Mouse (Mus musculus) ES-E14 (cell line): ENCODE measurements around the gene Sumf1. TPM values are rescaled to one million over a fixed set of nuclear protein-coding genes. Genes with fewer than 3 reads are reported as not detected.

Experiments
- DNase-seq: peaks from one replicate; pipeline ENCODE4 v3.0.0-alpha.2; 2013; ENCODE audit warnings: low read depth, low spot score
- H3K27ac ChIP-seq: 2 replicates; pipeline ENCODE4 v1.5.1; 2012; ENCODE audit warnings: low read depth, mild to moderate bottlenecking, low read length, moderate library complexity, mixed read lengths; ENCODE audit not compliant: poor library complexity, insufficient read depth, severe bottlenecking
- H3K36me3 ChIP-seq: 2 replicates; pipeline ENCODE4 v1.6.1; 2012; ENCODE audit warnings: mild to moderate bottlenecking, low read length, moderate library complexity, mixed read lengths; ENCODE audit not compliant: control insufficient read depth, poor library complexity, insufficient read depth, severe bottlenecking
- H3K4me1 ChIP-seq, 2 experiments: fragments of 150-350 bp in 1 of 2; sonication (generic) in 1 of 2; 2 replicates each; pipeline ENCODE4 v1.6.1; 2012; ENCODE audit warnings: low read length in 2 of 2, mild to moderate bottlenecking in 1 of 2, mixed read lengths in 1 of 2; ENCODE audit not compliant: control insufficient read depth in 2 of 2, insufficient read depth in 2 of 2, poor library complexity in 1 of 2
- H3K4me3 ChIP-seq, 2 experiments: fragments of 150-350 bp in 1 of 2; sonication (generic) in 1 of 2; 2 replicates each; pipeline ENCODE4 v1.5.1; 2012; ENCODE audit warnings: low read length in 2 of 2, low read depth in 1 of 2, mild to moderate bottlenecking in 1 of 2, mixed read lengths in 1 of 2; ENCODE audit not compliant: insufficient read depth in 1 of 2, poor library complexity in 1 of 2, severe bottlenecking in 1 of 2
- H3K9ac ChIP-seq: 2 replicates; pipeline ENCODE4 v1.6.1; 2012; ENCODE audit warnings: low read depth, mild to moderate bottlenecking, low read length, mixed read lengths; ENCODE audit not compliant: poor library complexity, insufficient read depth, severe bottlenecking
- H3K9me3 ChIP-seq: fragments of 150-350 bp; sonication (generic); 2 replicates; pipeline ENCODE4 v1.6.1; 2012; ENCODE audit warnings: low read depth, mild to moderate bottlenecking, low read length; ENCODE audit not compliant: control insufficient read depth, insufficient read depth
- CHD2 ChIP-seq: IDR thresholded peaks from 2 replicates; pipeline ENCODE4 v1.6.1; 2014; ENCODE audit warnings: mild to moderate bottlenecking, low read depth, low read length, inconsistent platforms
- HCFC1 ChIP-seq: IDR thresholded peaks from 2 replicates; pipeline ENCODE4 v1.6.1; 2012; ENCODE audit warnings: low read length, inconsistent platforms, borderline replicate concordance; ENCODE audit not compliant: insufficient read depth
- MAFK ChIP-seq: IDR thresholded peaks from 2 replicates; pipeline ENCODE4 v1.6.1; 2014; ENCODE audit warnings: mild to moderate bottlenecking, low read depth, low read length, inconsistent platforms; ENCODE audit not compliant: insufficient read depth
- ZC3H11A ChIP-seq: IDR thresholded peaks from 2 replicates; pipeline ENCODE4 v1.6.1; 2012; ENCODE audit warnings: low read depth, mild to moderate bottlenecking, inconsistent platforms, low read length, borderline replicate concordance
- ZNF384 ChIP-seq: IDR thresholded peaks from 2 replicates; pipeline ENCODE4 v1.6.1; 2012; ENCODE audit warnings: low read depth, low read length, inconsistent platforms
- in situ Hi-C, 2 experiments: fragments of 600-800 bp; cut with MboI; formaldehyde crosslinking; loops; one replicate each; pipeline ENCODE4 v1.15.1; 2025; ENCODE audit warnings: low sequenced_read_pairs in 2 of 2, inconsistent platforms in 1 of 2; ENCODE audit not compliant: unreplicated experiment in 2 of 2
- total RNA-seq: library from RNA; depleted of rRNA; stranded (reverse); fragments of 300-350 nt; gene quantifications from 2 replicates; pipeline ENCODE4 v1.2.3, GENCODE M21; 2012; rRNA removed

The Sumf1 gene
- 26.5 and 43.6 TPM in 2 replicates for total RNA-seq

GRCm38 (mm10) chr6:108184847-108185684 is at the start of gene Sumf1:
Gene Sumf1 (minus strand): TSS chr6:108185582.
- H3K4me3 ChIP-seq = peak within 1 kb of the TSS; percentile 62 to 79
- no peaks in the 10 kb centered on the region for H3K36me3 ChIP-seq
- TF ChIP-seq CHD2 = peak; percentile 47
- no peak for TF ChIP-seq MAFK
- TF ChIP-seq ZNF384 = no peak
- peak; percentile 82 for TF ChIP-seq HCFC1
- TF ChIP-seq ZC3H11A = no peak
- peak within 1 kb of the TSS; percentile 79 for H3K9ac ChIP-seq
- in situ Hi-C loops = no loop called here
- H3K27ac ChIP-seq = no peak within 1 kb of the TSS
- H3K9me3 ChIP-seq = no peaks in the 10 kb centered on the region
- peak; percentile 85 for DNase-seq
- no peaks in the 10 kb centered on the region for H3K4me1 ChIP-seq

- in situ Hi-C loops = no loop called here
- Histone ChIP-seq H3K9ac (no peak overlapping the region), H3K4me3 (no peak overlapping the region), H3K4me1 (peaks cover 5 to 13% of the 10 kb centered on the region in 2 experiments), H3K27ac (no peak overlapping the region), H3K36me3 (peaks cover 4% of the 10 kb centered on the region; the same call in 1 of the 2 replicates), H3K9me3 (no peaks in the 10 kb centered on the region)
- DNase-seq = no peak
- TF ChIP-seq HCFC1 (no peak), ZC3H11A (no peak), CHD2 (no peak), ZNF384 (no peak), MAFK (no peak)
These were observed 49.2 kb upstream of the Sumf1 start for GRCm38 (mm10) chr6:108234536-108234935.

GRCm38 (mm10) chr6:108233070-108233469 is 47.7 kb upstream of the Sumf1 start:
- H3K36me3 ChIP-seq = peaks cover 2% of the 10 kb centered on the region; the same call in 1 of the 2 replicates
- H3K4me3 ChIP-seq = no peak overlapping the region
- H3K27ac ChIP-seq = no peak overlapping the region; the same call in 1 of the 2 replicates
- H3K4me1 ChIP-seq = peaks cover 8 to 22% of the 10 kb centered on the region in 2 experiments
- TF ChIP-seq HCFC1 (no peak), ZNF384 (no peak), ZC3H11A (no peak), CHD2 (no peak), MAFK (no peak)
- no peak for DNase-seq
- H3K9me3 ChIP-seq = no peaks in the 10 kb centered on the region
- no peak overlapping the region for H3K9ac ChIP-seq
- in situ Hi-C loops = no loop called here

- peaks cover 8 to 22% of the 10 kb centered on the region in 2 experiments for H3K4me1 ChIP-seq
- TF ChIP-seq HCFC1 = no peak
- TF ChIP-seq ZNF384 = peak; percentile 93
- no peaks in the 10 kb centered on the region for H3K36me3 ChIP-seq
- no peak for DNase-seq
- H3K9me3 ChIP-seq = no peaks in the 10 kb centered on the region
- no peak overlapping the region for H3K9ac ChIP-seq
- in situ Hi-C loops = no loop called here
- H3K4me3 ChIP-seq = no peak overlapping the region
- H3K27ac ChIP-seq = no peak overlapping the region
These were observed 46.7 kb upstream of the Sumf1 start for GRCm38 (mm10) chr6:108231892-108232710.
